Mouse (Mus musculus) forebrain, embryonic 12.5 days (tissue): ENCODE results near the gene Polr3h. TPM values are rescaled to one million over a fixed set of nuclear protein-coding genes. Genes with fewer than 3 reads are reported as not detected.
"Not testable (repeated sequence)": the region's sequence is repeated elsewhere in the genome, so short reads cannot be mapped to it uniquely, and the experiment has no call there.

Experiments used
- ATAC-seq: fragments of 200-750 bp; cut with Nextera tagmentation; 2 replicates; pipeline ENCODE4 v1.8.0; 2017; ENCODE audit warnings: moderate TSS enrichment; ENCODE audit not compliant: low FRiP score
- H3K27ac ChIP-seq: fragments of 300-500 bp; sonication (generic); 2 replicates; pipeline ENCODE4 v1.5.1; 2016; ENCODE audit warnings: mild to moderate bottlenecking
- H3K27me3 ChIP-seq: fragments of 300-500 bp; sonication (generic); 2 replicates; pipeline ENCODE4 v1.6.1; 2016; ENCODE audit warnings: mild to moderate bottlenecking
- H3K36me3 ChIP-seq: fragments of 300-500 bp; sonication (generic); replicated peaks from 2 replicates; pipeline ENCODE4 v1.6.1; 2016; ENCODE audit warnings: mild to moderate bottlenecking
- H3K4me1 ChIP-seq: fragments of 300-500 bp; sonication (generic); 2 replicates; pipeline ENCODE4 v1.6.1; 2016
- H3K4me2 ChIP-seq: fragments of 300-500 bp; sonication (generic); 2 replicates; pipeline ENCODE4 v1.6.1; 2016; ENCODE audit warnings: mild to moderate bottlenecking, moderate library complexity
- H3K4me3 ChIP-seq: fragments of 300-500 bp; sonication (generic); replicated peaks from 2 replicates; pipeline ENCODE4 v1.5.1; 2016; ENCODE audit warnings: mild to moderate bottlenecking
- H3K9ac ChIP-seq: fragments of 300-500 bp; sonication (generic); 2 replicates; pipeline ENCODE4 v1.6.1; 2016; ENCODE audit warnings: mild to moderate bottlenecking
- H3K9me3 ChIP-seq: fragments of 300-500 bp; sonication (generic); 2 replicates; pipeline ENCODE4 v1.6.1; 2016
- WGBS: fragments of 180-500 bp; shearing (Covaris S2); methylation state at CpG from one replicate; pipeline ENCODE4 v1.1.7; 2016; 5-methylcytosine and 5-hydroxymethylcytosine counted together
- polyA plus RNA-seq: library from polyadenylated mRNA; unstranded; fragments of >200 nt; fragmentation: Nextera tagmentation; extraction: Ambion mirVana; gene quantifications from 2 replicates; pipeline ENCODE4 v1.2.1, GENCODE M21; 2016

The Polr3h gene
- polyA plus RNA-seq, 1 experiment from 2014 or later = 69.8 TPM

- ATAC-seq = no peak
- 0 out of 2 replicates have a peak, but pooled peaks cover 10% of the 10 kb centered on the region for H3K36me3 ChIP-seq
- H3K4me1 ChIP-seq = peaks cover 29% of the 10 kb centered on the region
- no peaks in the 10 kb centered on the region for H3K27me3 ChIP-seq
- peak overlapping the region; percentile 93 for H3K27ac ChIP-seq
- WGBS = 22% methylated on average over 9 of the region's 9 CpGs
- H3K4me2 ChIP-seq = peak overlapping the region; percentile 98
- peak overlapping the region; percentile 77; the same call in 1 of the 2 replicates for H3K4me3 ChIP-seq
- H3K9me3 ChIP-seq = no peaks in the 10 kb centered on the region
- H3K9ac ChIP-seq = 0 out of 2 replicates have a peak overlapping the region, but pooled peaks have one; percentile 12
Measured at GRCm38 (mm10) chr15:81926446-81926822, 394 bp upstream of the Polr3h start.

- 87% methylated on average over 11 of the region's 11 CpGs for WGBS
- Histone ChIP-seq H3K36me3 (0 out of 2 replicates have a peak, but pooled peaks cover 10% of the 10 kb centered on the region), H3K9me3 (no peaks in the 10 kb centered on the region), H3K9ac (peak overlapping the region; percentile 84; the same call in 1 of the 2 replicates), H3K27ac (no peak overlapping the region), H3K4me1 (peaks cover 32% of the 10 kb centered on the region), H3K4me3 (peak overlapping the region; percentile 77), H3K4me2 (peak overlapping the region; percentile 98), H3K27me3 (no peaks in the 10 kb centered on the region)
- ATAC-seq = no peak
Measured at GRCm38 (mm10) chr15:81924933-81925332, 1.1 kb downstream of the Polr3h start.

GRCm38 (mm10) chr15:81921255-81921654 is 4.8 kb downstream of the Polr3h start:
- WGBS = 66% methylated on average over 5 of the region's 5 CpGs
- Histone ChIP-seq H3K4me2 (no peak overlapping the region), H3K9ac (no peak overlapping the region), H3K4me1 (peaks cover 22% of the 10 kb centered on the region), H3K27me3 (no peaks in the 10 kb centered on the region), H3K9me3 (no peaks in the 10 kb centered on the region), H3K4me3 (no peak overlapping the region), H3K27ac (no peak overlapping the region), H3K36me3 (peaks cover 31% of the 10 kb centered on the region)
- no peak for ATAC-seq

GRCm38 (mm10) chr15:81920546-81921217 is 5.4 kb downstream of the Polr3h start:
- ATAC-seq = no peak
- H3K36me3 ChIP-seq = peaks cover 37% of the 10 kb centered on the region

DNA sequence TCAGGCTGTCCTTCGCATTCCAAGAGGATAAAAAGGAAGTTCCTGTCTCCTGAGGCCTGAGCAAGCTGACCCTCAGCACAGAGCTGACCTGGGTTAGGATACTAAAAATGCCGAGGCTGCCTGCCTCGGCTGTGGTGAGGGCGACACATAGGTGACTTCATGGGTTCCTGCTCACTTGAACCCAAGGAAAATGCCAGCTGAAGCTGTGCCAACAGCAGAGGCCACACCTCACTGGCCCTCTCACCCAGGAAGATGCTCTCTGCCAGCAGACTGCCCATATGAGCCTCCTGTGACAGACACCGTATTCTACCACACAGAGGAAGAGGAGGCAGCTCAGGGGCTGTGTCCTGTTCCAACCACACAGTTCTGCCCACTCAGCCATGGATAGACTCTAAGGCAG is 7.0 kb downstream of the Polr3h start:
- no peak overlapping the region for H3K27ac ChIP-seq
- ATAC-seq = no peak
- 92% methylated on average over 5 of the region's 5 CpGs for WGBS
- H3K9ac ChIP-seq = no peak overlapping the region
- H3K4me2 ChIP-seq = no peak overlapping the region
- H3K27me3 ChIP-seq = no peaks in the 10 kb centered on the region
- peaks cover 53% of the 10 kb centered on the region for H3K36me3 ChIP-seq
- H3K4me1 ChIP-seq = 0 out of 2 replicates have a peak, but pooled peaks cover 7% of the 10 kb centered on the region
- no peaks in the 10 kb centered on the region for H3K9me3 ChIP-seq
- H3K4me3 ChIP-seq = no peak overlapping the region

More at GRCm38 (mm10) chr15:81920546-81921217, 5.4 kb downstream of the Polr3h start:
- H3K4me3 ChIP-seq = no peak overlapping the region
- no peak overlapping the region for H3K9ac ChIP-seq
- H3K9me3 ChIP-seq = no peaks in the 10 kb centered on the region
- 82% methylated on average over 10 of the region's 10 CpGs for WGBS
- H3K4me1 ChIP-seq = peaks cover 22% of the 10 kb centered on the region
- H3K27ac ChIP-seq = no peak overlapping the region
- no peak overlapping the region for H3K4me2 ChIP-seq
- H3K27me3 ChIP-seq = no peaks in the 10 kb centered on the region

DNA sequence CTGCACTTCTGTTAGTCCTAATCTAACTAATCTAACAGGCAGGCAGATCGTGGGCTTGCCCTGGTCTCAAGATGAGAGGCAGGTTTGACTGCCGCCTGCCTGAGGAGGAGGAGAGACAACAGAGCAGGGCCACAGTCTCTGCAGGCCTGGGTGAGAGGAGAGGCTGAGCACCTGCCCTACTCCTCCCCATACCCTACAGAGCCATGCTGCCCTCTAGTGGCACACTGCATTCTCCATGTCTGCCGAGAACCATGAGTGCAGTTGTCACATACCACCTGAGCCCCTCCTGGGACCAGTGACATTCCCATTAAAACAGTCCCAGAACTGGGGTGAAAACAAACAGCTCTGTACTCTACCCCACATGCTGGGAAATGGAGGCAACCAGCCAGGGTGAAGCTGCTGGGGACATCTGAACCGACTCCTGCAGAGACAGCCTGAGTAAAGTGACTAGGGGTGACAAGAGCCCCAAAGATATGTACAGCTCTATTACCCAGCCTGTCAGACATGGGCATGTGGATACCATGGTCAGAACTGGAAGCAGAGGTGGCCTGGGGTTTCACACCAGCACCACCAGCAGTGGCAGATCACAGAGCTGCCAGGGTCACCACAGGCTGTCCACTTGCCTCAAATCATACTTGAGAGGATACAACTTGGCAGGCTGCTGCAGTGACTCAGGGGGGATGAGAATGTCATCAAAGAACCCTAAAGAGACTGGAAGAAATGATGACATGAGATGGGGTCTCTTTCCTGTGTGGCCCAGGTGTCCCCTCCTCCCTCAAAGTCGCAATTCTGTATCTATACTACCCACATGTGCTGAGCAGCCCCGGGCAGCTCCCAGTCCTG is 8.2 kb downstream of the Polr3h start:
- 57% methylated on average over 6 of the region's 6 CpGs for WGBS
- no peak; the same call in 1 of the 2 replicates for ATAC-seq
- H3K9me3 ChIP-seq = no peaks in the 10 kb centered on the region
- H3K9ac ChIP-seq = no peak overlapping the region
- no peak overlapping the region for H3K4me2 ChIP-seq
- peaks cover 62% of the 10 kb centered on the region for H3K36me3 ChIP-seq
- 0 out of 2 replicates have a peak overlapping the region, but pooled peaks have one; percentile 8 for H3K27ac ChIP-seq
- 0 out of 2 replicates have a peak, but pooled peaks cover 3% of the 10 kb centered on the region for H3K4me1 ChIP-seq
- H3K4me3 ChIP-seq = no peak overlapping the region
- no peaks in the 10 kb centered on the region for H3K27me3 ChIP-seq

GRCm38 (mm10) chr15:81917201-81917600 is 8.8 kb downstream of the Polr3h start:
- Histone ChIP-seq H3K4me2 (no peak overlapping the region), H3K9me3 (no peaks in the 10 kb centered on the region), H3K9ac (no peak overlapping the region), H3K4me3 (no peak overlapping the region), H3K27me3 (no peaks in the 10 kb centered on the region), H3K36me3 (peaks cover 68% of the 10 kb centered on the region), H3K27ac (0 out of 2 replicates have a peak overlapping the region, but pooled peaks have one; percentile 8), H3K4me1 (0 out of 2 replicates have a peak, but pooled peaks cover 3% of the 10 kb centered on the region)
- ATAC-seq = no peak
- 93% methylated on average over 12 of the region's 12 CpGs for WGBS

DNA sequence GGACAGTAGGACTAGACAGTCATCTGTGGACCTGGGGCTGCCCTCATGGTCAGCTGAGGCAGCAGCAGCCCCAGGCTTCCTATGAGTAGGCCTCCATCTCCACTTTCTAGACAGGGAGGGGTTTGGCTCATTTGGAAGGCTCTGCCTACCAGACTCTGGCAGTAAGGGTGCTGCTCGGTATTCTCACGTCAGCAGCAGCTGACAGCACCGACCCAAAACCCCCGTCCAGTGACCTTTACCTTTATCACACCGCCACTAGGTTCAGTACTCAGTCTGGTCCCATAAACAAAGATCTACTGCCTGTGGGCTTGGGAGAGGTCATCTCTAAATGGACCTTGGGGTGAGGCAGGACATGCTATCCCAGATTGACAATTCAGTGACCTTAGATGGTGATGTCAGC is 10.4 kb downstream of the Polr3h start:
- no peak for ATAC-seq

DNA sequence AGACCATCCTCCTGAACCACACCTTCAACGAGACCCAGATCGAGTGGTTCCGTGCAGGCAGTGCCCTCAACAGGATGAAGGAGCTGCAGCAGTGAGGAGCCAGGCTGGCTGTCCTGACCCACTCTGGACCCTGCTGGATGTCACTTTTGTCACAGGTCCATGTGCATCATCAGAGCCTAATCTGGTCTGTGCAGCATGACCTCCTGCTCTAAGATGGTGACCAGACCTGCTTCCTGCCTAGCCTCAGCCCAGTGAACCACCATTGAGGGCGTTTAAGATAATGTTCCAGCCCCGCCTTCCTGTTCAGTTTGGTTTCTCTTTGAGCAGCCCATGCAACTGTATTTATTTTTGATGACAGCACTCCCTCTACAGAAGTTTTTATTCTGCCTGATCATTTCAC is 11.4 kb downstream of the Polr3h start:
- H3K27me3 ChIP-seq = no peaks in the 10 kb centered on the region
- WGBS = 89% methylated on average over 5 of the region's 5 CpGs
- no peak overlapping the region for H3K27ac ChIP-seq
- no peak overlapping the region for H3K4me3 ChIP-seq
- no peaks in the 10 kb centered on the region for H3K4me1 ChIP-seq
- peaks cover 87% of the 10 kb centered on the region for H3K36me3 ChIP-seq
- no peak overlapping the region for H3K9ac ChIP-seq
- no peak overlapping the region for H3K4me2 ChIP-seq
- H3K9me3 ChIP-seq = no peaks in the 10 kb centered on the region
- no peak for ATAC-seq

More for the DNA sequence above, 10.4 kb downstream of the Polr3h start:
- Histone ChIP-seq H3K4me3 (no peak overlapping the region), H3K4me2 (no peak overlapping the region), H3K9ac (no peak overlapping the region), H3K27me3 (no peaks in the 10 kb centered on the region), H3K27ac (no peak overlapping the region), H3K36me3 (peaks cover 77% of the 10 kb centered on the region), H3K4me1 (no peaks in the 10 kb centered on the region), H3K9me3 (no peaks in the 10 kb centered on the region)
- 89% methylated on average over 5 of the region's 5 CpGs for WGBS

- no peak overlapping the region for H3K4me2 ChIP-seq
Measured at GRCm38 (mm10) chr15:81912498-81912897, 13.5 kb downstream of the Polr3h start.

GRCm38 (mm10) chr15:81908767-81909166 is 17.3 kb downstream of the Polr3h start:
- 94% methylated on average over 4 of the region's 4 CpGs for WGBS
- not testable (repeated sequence) for H3K4me1 ChIP-seq, H3K9ac ChIP-seq, H3K9me3 ChIP-seq, H3K27ac ChIP-seq, H3K4me3 ChIP-seq, H3K27me3 ChIP-seq, H3K4me2 ChIP-seq, ATAC-seq
- H3K36me3 ChIP-seq = peaks cover 96% of the 10 kb centered on the region

More at GRCm38 (mm10) chr15:81912498-81912897, 13.5 kb downstream of the Polr3h start:
- no peaks in the 10 kb centered on the region for H3K9me3 ChIP-seq
- H3K27ac ChIP-seq = no peak overlapping the region
- H3K4me3 ChIP-seq = no peak overlapping the region
- WGBS = 89% methylated on average over 2 of the region's 2 CpGs
- H3K9ac ChIP-seq = no peak overlapping the region
- H3K36me3 ChIP-seq = peaks cover 96% of the 10 kb centered on the region
- no peaks in the 10 kb centered on the region for H3K4me1 ChIP-seq
- no peaks in the 10 kb centered on the region for H3K27me3 ChIP-seq
- ATAC-seq = no peak

DNA sequence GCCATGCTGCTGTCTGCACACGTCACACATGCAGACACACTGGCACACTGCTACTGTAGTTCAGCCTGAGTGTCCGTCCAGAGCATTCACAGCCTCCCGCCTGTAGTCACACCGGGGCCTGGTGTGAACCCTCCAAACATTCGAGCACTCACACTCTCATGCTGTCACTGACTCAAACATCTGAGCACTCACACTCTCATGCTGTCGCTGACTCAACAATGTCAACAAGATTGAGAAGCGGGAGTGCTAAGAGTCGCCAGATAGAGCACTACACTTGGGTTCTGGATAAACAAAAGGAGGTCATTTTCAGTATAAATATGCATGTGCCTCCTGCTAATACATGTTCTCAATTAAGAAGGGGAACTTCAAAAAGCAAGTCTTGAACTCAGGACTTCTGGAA is 18.1 kb downstream of the Polr3h start:
- peaks cover 96% of the 10 kb centered on the region for H3K36me3 ChIP-seq
- H3K4me1 ChIP-seq = no peaks in the 10 kb centered on the region
- no peak overlapping the region for H3K4me2 ChIP-seq
- H3K27ac ChIP-seq = no peak overlapping the region
- no peaks in the 10 kb centered on the region for H3K27me3 ChIP-seq
- no peaks in the 10 kb centered on the region for H3K9me3 ChIP-seq
- ATAC-seq = no peak
- 93% methylated on average over 8 of the region's 8 CpGs for WGBS
- H3K9ac ChIP-seq = no peak overlapping the region
- H3K4me3 ChIP-seq = no peak overlapping the region
